Mouse (Mus musculus) CD4-positive, CD25-positive, alpha-beta regulatory T cell, adult 2 months (primary cell): ENCODE data around the gene Rbak.
"Not testable (repeated sequence)": the region's sequence is repeated elsewhere in the genome, so short reads cannot be mapped to it uniquely, and the experiment has no call there.

Source experiments
- DNase-seq: peaks from one replicate; pipeline ENCODE4 v3.0.0-alpha.2; 2012; ENCODE audit warnings: low read depth, low spot score

Rbak gene

GRCm38 (mm10) chr5:143135042-143135441 lies 45.5 kb downstream of the Rbak start:
- DNase-seq = no peak

GRCm38 (mm10) chr5:143134216-143135010 lies 46.2 kb downstream of the Rbak start:
- not testable (repeated sequence) for DNase-seq

- DNase-seq = peak; percentile 72
Observed at GRCm38 (mm10) chr5:143132935-143133514, 47.5 kb downstream of the Rbak start.

- DNase-seq = peak; percentile 63
Observed at GRCm38 (mm10) chr5:143130342-143130741, 50.2 kb downstream of the Rbak start.

- DNase-seq = no peak
Observed at GRCm38 (mm10) chr5:143129101-143129500, 51.5 kb downstream of the Rbak start.

GRCm38 (mm10) chr5:143127837-143128236 lies 52.7 kb downstream of the Rbak start:
- DNase-seq = no peak

GRCm38 (mm10) chr5:143126908-143127307 lies 53.7 kb downstream of the Rbak start:
- no peak for DNase-seq

- DNase-seq = no peak
Observed at GRCm38 (mm10) chr5:143126089-143126488, 54.5 kb downstream of the Rbak start.

GRCm38 (mm10) chr5:143125601-143126000 lies 55.0 kb downstream of the Rbak start:
- DNase-seq = no peak

GRCm38 (mm10) chr5:143124805-143125378 lies 55.7 kb downstream of the Rbak start:
- no peak for DNase-seq

GRCm38 (mm10) chr5:143122673-143123072 lies 57.9 kb downstream of the Rbak start:
- DNase-seq = no peak
